Mouse (Mus musculus) midbrain, postnatal 0 days (tissue): Measurements from ENCODE around the gene Gm5150. TPM values are rescaled to one million over a fixed set of nuclear protein-coding genes. Genes with fewer than 3 reads are reported as not detected.
"Not testable (repeated sequence)": the region's sequence is repeated elsewhere in the genome, so short reads cannot be mapped to it uniquely, and the experiment has no call there.

Source experiments
- ATAC-seq: fragments of 200-750 bp; cut with Nextera tagmentation; 2 replicates; pipeline ENCODE4 v1.8.0; 2017; ENCODE audit warnings: moderate number of reproducible peaks, mild to moderate bottlenecking, moderate TSS enrichment, moderate library complexity; ENCODE audit not compliant: low FRiP score
- DNase-seq: peaks from one replicate; pipeline ENCODE4 v3.0.0-alpha.2; 2015; ENCODE audit warnings: low spot score
- H3K27ac ChIP-seq: fragments of 300-500 bp; sonication (generic); 2 replicates; pipeline ENCODE4 v1.5.1; 2014; ENCODE audit warnings: low read depth, mild to moderate bottlenecking, low read length, mixed read lengths
- H3K27me3 ChIP-seq: fragments of 300-500 bp; sonication (generic); 2 replicates; pipeline ENCODE4 v1.6.1; 2014; ENCODE audit warnings: low read length, control low read depth, mixed read lengths; ENCODE audit not compliant: insufficient read depth
- H3K36me3 ChIP-seq: fragments of 300-500 bp; sonication (generic); 2 replicates; pipeline ENCODE4 v1.6.1; 2014; ENCODE audit warnings: low read length, control low read depth, mixed read lengths; ENCODE audit not compliant: insufficient read depth
- H3K4me1 ChIP-seq: fragments of 300-500 bp; sonication (generic); 2 replicates; pipeline ENCODE4 v1.6.1; 2014; ENCODE audit warnings: mild to moderate bottlenecking, control low read depth, antibody characterized with exemption, low read length, mixed read lengths; ENCODE audit not compliant: insufficient read depth
- H3K4me2 ChIP-seq: fragments of 300-500 bp; sonication (generic); 2 replicates; pipeline ENCODE4 v1.6.1; 2014; ENCODE audit warnings: low read depth, mild to moderate bottlenecking, low read length, mixed read lengths; ENCODE audit not compliant: poor library complexity, severe bottlenecking
- H3K4me3 ChIP-seq: fragments of 300-500 bp; sonication (generic); 2 replicates; pipeline ENCODE4 v1.5.1; 2014; ENCODE audit warnings: low read depth, mild to moderate bottlenecking, low read length, moderate library complexity
- H3K9ac ChIP-seq: fragments of 300-500 bp; sonication (generic); replicated peaks from 2 replicates; pipeline ENCODE4 v1.6.1; 2014; ENCODE audit warnings: mild to moderate bottlenecking, low read length, moderate library complexity, mixed read lengths; ENCODE audit not compliant: poor library complexity, severe bottlenecking
- H3K9me3 ChIP-seq: fragments of 300-500 bp; sonication (generic); 2 replicates; pipeline ENCODE4 v1.6.1; 2016; ENCODE audit warnings: low read length, control low read depth
- CTCF ChIP-seq: IDR thresholded peaks from 2 replicates; pipeline ENCODE4 v1.5.1; 2016; ENCODE audit warnings: antibody characterized with exemption, mild to moderate bottlenecking
- WGBS: fragments of 180-500 bp; shearing (Covaris S2); extraction: QIAGEN DNeasy Blood & Tissue Kit; methylation state at CpG from one replicate; pipeline ENCODE4 v1.1.7; 2014; 5-methylcytosine and 5-hydroxymethylcytosine counted together
- polyA plus RNA-seq: library from polyadenylated mRNA; unstranded; fragments of >200 nt; fragmentation: Nextera tagmentation; extraction: Ambion mirVana; gene quantifications from 2 replicates; pipeline ENCODE4 v1.2.1, GENCODE M21; 2015
- total RNA-seq: library from RNA; depleted of rRNA; stranded (reverse); fragments of >200 nt; gene quantifications from 2 replicates; pipeline ENCODE4 v1.2.3, GENCODE M21; 2014; rRNA removed

Gene Gm5150
- total RNA-seq (1.2 TPM in 1 of 2 replicates, not detected in the other), polyA plus RNA-seq (not detected in 2 replicates)

- Histone ChIP-seq H3K4me2 (no peak within 1 kb of the TSS), H3K27ac (no peak within 1 kb of the TSS), H3K36me3 (no peaks in the 10 kb centered on the region), H3K9ac (no peak within 1 kb of the TSS), H3K9me3 (no peaks in the 10 kb centered on the region), H3K27me3 (no peaks in the 10 kb centered on the region), H3K4me3 (no peak within 1 kb of the TSS), H3K4me1 (no peaks in the 10 kb centered on the region)
- no peak for TF ChIP-seq CTCF
- ATAC-seq: no peak
- 96% methylated on average over 2 of the region's 2 CpGs for WGBS
- DNase-seq: no peak
Measured at GRCm38 (mm10) chr3:16006215-16006614, at the start of gene Gm5150. Gene Gm5150, minus strand, starts transcription at chr3:16006437.

- ATAC-seq, H3K4me3 ChIP-seq, DNase-seq, H3K9me3 ChIP-seq, H3K4me2 ChIP-seq, H3K4me1 ChIP-seq, H3K36me3 ChIP-seq, H3K9ac ChIP-seq, H3K27me3 ChIP-seq, H3K27ac ChIP-seq: not testable (repeated sequence)
- WGBS: 90% methylated on average over 20 of the region's 20 CpGs
Measured at GRCm38 (mm10) chr3:16051736-16052135, 45.5 kb upstream of the Gm5150 start.

- no peaks in the 10 kb centered on the region for H3K27me3 ChIP-seq
- H3K4me2 ChIP-seq: no peak overlapping the region
- H3K4me1 ChIP-seq: no peaks in the 10 kb centered on the region
- peak; percentile 61 for TF ChIP-seq CTCF
- no peak for ATAC-seq
- H3K9ac ChIP-seq: no peak overlapping the region
- H3K9me3 ChIP-seq: no peaks in the 10 kb centered on the region
- H3K27ac ChIP-seq: no peak overlapping the region
- 61% methylated on average over 4 of the region's 4 CpGs for WGBS
- DNase-seq: peak; percentile 6
- no peaks in the 10 kb centered on the region for H3K36me3 ChIP-seq
- no peak overlapping the region for H3K4me3 ChIP-seq
Measured at GRCm38 (mm10) chr3:16047288-16047687, 41.1 kb upstream of the Gm5150 start.

- Histone ChIP-seq H3K4me3 (no peak overlapping the region), H3K9me3 (no peaks in the 10 kb centered on the region), H3K36me3 (no peaks in the 10 kb centered on the region), H3K27ac (no peak overlapping the region), H3K4me1 (no peaks in the 10 kb centered on the region), H3K4me2 (no peak overlapping the region), H3K27me3 (no peaks in the 10 kb centered on the region), H3K9ac (no peak overlapping the region)
- ATAC-seq: 0 out of 2 replicates have a peak, but pooled peaks have one; percentile 56
- TF ChIP-seq CTCF: peak; percentile 81
- peak; percentile 65 for DNase-seq
- WGBS: 0% methylated on average over 1 of the region's 1 CpGs
Measured at GRCm38 (mm10) chr3:16043315-16043714, 37.1 kb upstream of the Gm5150 start.

- not testable (repeated sequence) for DNase-seq, H3K4me2 ChIP-seq
Measured at GRCm38 (mm10) chr3:16024988-16025387, 18.8 kb upstream of the Gm5150 start.

GRCm38 (mm10) chr3:16022214-16022613 lies 16.0 kb upstream of the Gm5150 start:
- no peak for TF ChIP-seq CTCF
- no peak overlapping the region for H3K27ac ChIP-seq
- no peaks in the 10 kb centered on the region for H3K36me3 ChIP-seq
- no peaks in the 10 kb centered on the region for H3K27me3 ChIP-seq
- no peaks in the 10 kb centered on the region for H3K4me1 ChIP-seq
- no peaks in the 10 kb centered on the region for H3K9me3 ChIP-seq
- ATAC-seq (no peak), DNase-seq (no peak)
- H3K4me3 ChIP-seq: no peak overlapping the region
- H3K9ac ChIP-seq: no peak overlapping the region
- WGBS: 50% methylated on average over 1 of the region's 1 CpGs
- H3K4me2 ChIP-seq: no peak overlapping the region

More at GRCm38 (mm10) chr3:16024988-16025387, 18.8 kb upstream of the Gm5150 start:
- H3K4me3 ChIP-seq, H3K4me1 ChIP-seq, H3K27ac ChIP-seq, H3K9me3 ChIP-seq, H3K27me3 ChIP-seq, H3K36me3 ChIP-seq, H3K9ac ChIP-seq: not testable (repeated sequence)
- 4% methylated on average over 4 of the region's 6 CpGs for WGBS
- peak; percentile 62 for TF ChIP-seq CTCF
- peak; percentile 31; the same call in 1 of the 2 replicates for ATAC-seq

GRCm38 (mm10) chr3:16014456-16014855 lies 8.2 kb upstream of the Gm5150 start:
- not testable (repeated sequence) for H3K9ac ChIP-seq, H3K9me3 ChIP-seq, ATAC-seq, H3K4me3 ChIP-seq, H3K4me2 ChIP-seq, H3K27me3 ChIP-seq, H3K36me3 ChIP-seq, H3K27ac ChIP-seq, DNase-seq, H3K4me1 ChIP-seq
- WGBS: 84% methylated on average over 2 of the region's 2 CpGs
